Mouse (Mus musculus) neural tube, embryonic 10.5 days (tissue): ENCODE measurements around the gene Il17ra.

Experiments used
- DNase-seq: peaks from one replicate; pipeline ENCODE4 v3.0.0-alpha.2; 2017; ENCODE audit warnings: low spot score; ENCODE audit errors: extremely low spot score

Il17ra gene

GRCm38 (mm10) chr6:120508645-120509044 lies 45.6 kb downstream of the Il17ra start:
- DNase-seq: no peak

GRCm38 (mm10) chr6:120509975-120510374 lies 46.9 kb downstream of the Il17ra start:
- no peak for DNase-seq

GRCm38 (mm10) chr6:120510425-120510824 lies 47.4 kb downstream of the Il17ra start:
- no peak for DNase-seq

GRCm38 (mm10) chr6:120511212-120511611 lies 48.2 kb downstream of the Il17ra start:
- no peak for DNase-seq

- DNase-seq: no peak
Measured at GRCm38 (mm10) chr6:120516422-120516821, 53.4 kb downstream of the Il17ra start.

GRCm38 (mm10) chr6:120516879-120517278 lies 53.8 kb downstream of the Il17ra start:
- no peak for DNase-seq

GRCm38 (mm10) chr6:120517311-120517710 lies 54.3 kb downstream of the Il17ra start:
- DNase-seq: no peak

GRCm38 (mm10) chr6:120519647-120520046 lies 56.6 kb downstream of the Il17ra start:
- DNase-seq: no peak

- DNase-seq: no peak
Measured at GRCm38 (mm10) chr6:120524796-120525195, 61.7 kb downstream of the Il17ra start.

- no peak for DNase-seq
Measured at GRCm38 (mm10) chr6:120529123-120529522, 66.1 kb downstream of the Il17ra start.

GRCm38 (mm10) chr6:120531020-120531965 lies 68.2 kb downstream of the Il17ra start, which contains the start of gene Hdhd5:
Gene Hdhd5, minus strand, starts transcription at chr6:120531319.
- DNase-seq: peak; percentile 97

GRCm38 (mm10) chr6:120532594-120532993 lies 69.5 kb downstream of the Il17ra start:
- no peak for DNase-seq

- DNase-seq: no peak
Measured at GRCm38 (mm10) chr6:120536337-120536736, 73.3 kb downstream of the Il17ra start.
